Mouse (Mus musculus): ENCODE measurements around the gene Opn4.

Opn4 gene

DNA sequence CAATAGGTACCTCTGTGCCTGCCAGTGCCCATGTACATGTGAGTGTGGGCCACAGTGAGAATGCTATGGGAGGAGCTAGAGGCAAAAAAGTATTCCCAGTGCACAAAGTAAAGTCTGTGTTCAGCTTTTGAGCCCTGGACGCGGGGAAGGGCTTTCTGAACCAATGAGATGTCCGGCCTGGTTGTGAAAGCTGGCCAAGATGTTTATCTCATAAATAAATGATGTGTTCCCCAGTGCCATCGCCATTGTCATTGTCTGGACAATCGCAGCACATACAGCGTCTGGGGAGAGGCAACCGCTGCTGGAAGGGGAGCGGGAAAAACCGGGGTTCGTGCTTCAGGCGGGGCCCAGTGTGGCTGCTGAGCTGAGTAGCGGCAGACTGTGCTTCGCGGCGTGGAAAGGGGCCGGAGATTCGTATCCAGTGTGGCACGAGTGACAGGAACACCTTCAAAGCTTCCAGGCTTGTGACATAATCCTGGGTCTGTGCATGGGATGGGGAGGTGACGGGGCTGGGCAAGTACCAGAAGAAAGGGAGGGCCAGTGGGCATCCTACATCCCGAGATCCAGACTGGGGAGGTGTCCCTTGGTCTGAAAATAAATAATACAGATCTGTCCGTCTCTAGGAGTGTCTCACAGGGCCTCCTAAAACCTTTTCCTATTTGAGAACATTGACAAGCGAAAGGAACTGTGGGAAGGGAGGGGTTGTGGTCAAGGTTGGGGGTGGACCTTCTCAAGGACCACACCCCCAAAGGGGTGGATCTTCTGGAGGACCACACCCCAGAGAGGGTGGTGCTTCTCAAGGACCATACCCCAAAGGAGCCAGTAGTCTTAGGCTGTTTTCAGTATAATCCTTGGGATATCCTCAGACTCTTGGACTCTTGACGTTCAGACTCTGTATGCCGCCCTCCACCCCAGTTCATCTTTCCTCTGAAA lies 8.9 kb downstream of the Opn4 start:
- DNase-seq = no peak

DNA sequence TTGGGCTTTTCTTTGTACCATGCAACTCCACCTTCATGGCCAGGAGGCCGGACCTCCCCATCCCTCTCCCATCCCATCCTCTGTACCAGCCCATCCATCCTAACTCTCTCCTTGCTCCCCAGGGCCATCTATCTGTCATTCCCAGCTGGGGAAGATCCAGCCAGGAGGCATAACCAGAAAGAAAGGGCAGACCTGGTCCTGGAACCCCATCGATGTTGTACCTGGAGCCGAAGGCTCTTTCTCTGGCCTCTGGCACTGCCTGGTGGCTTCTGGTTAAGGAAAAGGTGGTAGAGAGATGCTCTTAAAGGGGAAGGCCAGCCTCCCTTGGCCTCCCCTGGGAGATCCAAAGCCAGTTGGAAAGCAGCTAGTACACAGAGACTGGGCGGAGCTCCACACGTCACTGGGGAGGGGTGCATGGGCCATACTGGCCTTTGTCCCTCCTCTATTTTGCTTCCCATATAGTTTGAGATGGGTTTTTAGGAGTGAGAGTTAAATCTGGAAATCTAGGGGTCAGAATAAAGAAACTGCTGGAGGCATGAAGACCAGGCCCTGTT lies 9.8 kb downstream of the Opn4 start:
- DNase-seq = no peak

DNA sequence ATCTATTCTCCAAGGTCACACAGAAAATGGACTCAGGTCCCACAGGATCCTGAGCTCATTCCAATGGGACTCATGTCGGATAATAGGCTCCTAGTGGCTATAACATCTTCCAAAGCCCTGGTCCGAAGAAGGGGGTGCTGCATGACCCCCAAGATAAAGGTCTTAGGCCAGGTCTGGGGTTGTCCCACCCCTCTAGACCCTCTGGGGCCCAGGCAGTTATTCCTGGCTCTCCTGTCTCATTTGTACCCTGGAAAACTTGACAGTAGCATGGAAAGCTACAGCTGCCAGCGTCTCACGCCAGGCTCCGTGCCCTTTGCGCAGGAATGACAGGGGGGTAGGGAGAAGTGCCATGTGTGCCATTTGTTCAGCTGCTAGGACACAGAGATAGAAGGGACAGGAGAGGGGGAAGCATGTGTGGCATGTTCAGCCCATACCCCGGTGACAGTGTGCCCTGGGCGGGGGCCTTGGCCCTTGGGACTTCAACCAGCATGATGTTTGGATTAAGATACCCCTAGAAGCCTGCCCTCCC lies 10.7 kb downstream of the Opn4 start:
- no peak for DNase-seq

DNA sequence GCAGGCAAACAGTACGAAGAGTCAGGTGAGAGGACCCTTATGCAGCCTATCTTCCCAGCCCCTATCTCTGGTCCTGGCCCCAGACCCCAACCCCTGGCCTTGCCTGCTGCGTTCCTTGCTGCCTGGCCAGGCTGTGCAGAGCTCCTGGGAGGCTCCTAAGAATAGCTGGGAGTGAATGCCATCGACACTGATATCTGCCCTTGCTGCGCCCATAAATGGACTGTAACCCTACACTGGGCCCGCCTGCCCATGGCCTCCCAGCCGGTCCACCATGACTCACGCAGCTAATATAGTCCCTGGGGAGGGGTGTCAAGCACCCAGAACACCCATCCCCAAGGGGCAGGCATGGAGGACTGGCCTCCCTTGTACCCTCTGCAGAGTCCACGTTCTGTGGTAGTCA lies 11.4 kb downstream of the Opn4 start, which contains the start of gene Ldb3:
Gene Ldb3 (minus strand): TSS at position 185 of the 400 bp plus-strand sequence.
- no peak for DNase-seq

DNA sequence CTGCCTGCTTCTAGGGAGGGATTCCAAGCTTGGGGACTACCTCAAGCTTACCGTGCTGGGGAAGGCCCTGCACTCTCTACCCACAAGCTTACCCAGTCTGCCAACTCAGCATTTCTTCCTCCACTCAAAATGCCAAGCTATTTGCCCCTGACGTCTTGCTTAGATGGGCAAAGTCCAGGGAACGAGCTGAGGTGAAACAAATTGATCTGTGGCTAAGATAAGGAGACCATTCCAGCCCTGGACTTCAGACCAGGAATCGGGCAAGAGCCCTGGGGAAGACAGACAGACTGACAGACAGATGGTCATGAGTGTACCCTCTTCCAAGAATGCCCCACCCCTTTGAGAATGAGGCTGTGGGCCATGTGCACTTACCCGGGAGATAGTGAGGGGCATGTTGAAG lies 11.9 kb downstream of the Opn4 start:
- no peak for DNase-seq

DNA sequence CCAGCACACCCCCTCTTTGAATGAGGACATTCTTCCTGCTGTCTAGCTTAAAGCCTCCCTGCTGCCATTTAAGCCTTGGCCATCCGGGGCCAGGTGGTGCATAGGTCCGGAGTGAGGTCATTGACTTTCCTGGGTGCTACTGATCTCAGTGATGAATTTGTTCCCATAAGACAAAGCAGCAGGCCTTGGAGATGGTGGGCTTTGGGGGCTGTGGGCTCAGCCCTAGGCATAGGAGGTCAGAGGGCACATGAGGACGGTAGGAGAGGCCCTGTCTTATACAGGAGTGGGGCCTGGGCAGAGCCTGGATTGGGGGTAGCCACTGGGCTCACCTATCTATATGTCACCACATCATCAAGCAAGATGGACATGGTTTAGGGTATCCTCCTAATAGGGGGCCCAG lies 13.1 kb downstream of the Opn4 start:
- DNase-seq = no peak

DNA sequence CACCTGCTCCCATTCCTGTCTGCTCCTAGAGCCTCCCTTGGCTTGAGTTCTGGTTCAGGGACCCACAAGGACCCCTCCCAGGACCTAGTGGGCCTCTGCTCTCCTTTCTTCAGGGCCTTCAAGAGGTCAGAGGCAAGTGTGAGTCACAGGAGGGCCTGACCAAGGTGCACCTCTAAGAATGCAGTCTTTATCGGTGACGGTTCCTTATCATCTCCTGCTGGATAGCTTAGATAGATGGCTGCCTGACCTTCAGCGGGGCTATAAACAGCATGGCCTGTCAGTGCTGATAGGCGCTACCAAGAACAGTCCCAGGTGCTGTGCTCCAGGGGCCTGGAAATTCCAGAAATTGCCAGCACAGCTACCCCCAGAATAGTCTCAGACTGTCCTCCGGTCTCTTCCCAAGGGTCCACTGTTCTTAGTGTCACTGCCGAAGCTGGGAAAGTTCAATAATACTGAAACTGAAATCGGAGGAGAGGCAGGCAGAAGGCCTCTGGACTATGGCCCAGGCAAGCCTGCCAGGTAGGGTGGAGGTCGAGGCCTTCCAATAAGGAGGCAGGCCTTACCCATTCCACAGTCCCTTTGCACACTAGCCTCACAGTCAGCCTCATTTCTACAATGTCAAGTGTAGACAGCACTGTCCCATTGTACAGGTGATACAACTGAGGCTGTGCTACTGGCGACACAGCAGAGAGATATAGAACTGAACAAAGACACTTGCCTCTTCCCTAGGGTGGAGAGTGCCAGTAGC lies 14.4 kb downstream of the Opn4 start:
- DNase-seq = no peak

DNA sequence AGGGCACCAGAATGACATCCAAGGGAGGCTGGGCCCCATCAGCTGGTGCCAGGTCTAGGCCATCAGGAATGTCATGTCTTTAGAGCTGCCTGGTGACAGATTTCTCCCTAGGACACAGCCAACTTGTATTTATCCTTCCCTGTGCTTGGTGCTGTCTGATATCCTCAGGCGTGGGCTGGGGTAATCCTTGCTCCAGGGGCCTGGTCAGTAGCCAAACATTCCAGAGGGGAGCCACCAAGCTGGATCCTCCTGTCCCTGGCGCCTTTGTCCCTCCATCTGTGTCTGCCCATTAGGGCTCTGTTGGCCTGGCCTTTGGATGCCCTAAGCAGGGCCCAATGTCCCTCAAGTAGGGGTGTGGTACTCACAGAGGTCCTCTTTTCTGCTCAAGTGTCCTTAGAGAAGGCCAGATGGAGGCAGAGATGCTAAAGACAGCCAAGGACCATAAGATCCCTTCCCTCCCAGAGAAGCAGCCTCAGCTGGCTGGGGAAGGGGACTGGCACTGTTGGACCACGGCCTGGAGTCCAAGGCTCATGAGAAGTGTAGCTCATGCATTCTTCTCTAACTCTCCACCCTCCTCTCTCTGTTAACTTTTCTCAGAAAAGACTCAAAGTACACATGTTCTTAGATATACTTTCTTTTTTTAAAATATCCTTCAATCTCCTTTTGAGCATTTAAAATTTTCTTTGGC lies 17.1 kb downstream of the Opn4 start:
- peak in 1 of 2 experiments; percentile 42 for DNase-seq

DNA sequence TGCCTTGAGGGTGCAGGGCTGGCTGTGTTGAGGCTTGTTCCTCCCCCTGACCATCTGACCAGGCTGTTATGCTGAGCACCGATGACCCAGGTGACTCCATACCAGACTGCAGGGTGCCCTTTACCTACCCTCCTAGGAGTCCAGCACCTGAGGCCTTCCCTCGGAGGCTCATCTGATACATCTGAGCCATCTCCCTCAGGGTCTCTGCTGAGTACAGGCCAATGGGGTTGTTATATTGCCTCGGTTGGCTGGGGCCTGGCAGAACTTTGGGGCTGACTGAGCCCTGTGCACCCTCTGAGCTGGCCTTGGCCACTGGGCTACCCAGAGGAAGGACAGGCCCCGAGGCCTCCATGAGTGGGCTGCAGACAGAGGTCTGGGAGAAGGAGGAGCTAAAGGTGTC lies 23.1 kb downstream of the Opn4 start:
- no peak for DNase-seq

DNA sequence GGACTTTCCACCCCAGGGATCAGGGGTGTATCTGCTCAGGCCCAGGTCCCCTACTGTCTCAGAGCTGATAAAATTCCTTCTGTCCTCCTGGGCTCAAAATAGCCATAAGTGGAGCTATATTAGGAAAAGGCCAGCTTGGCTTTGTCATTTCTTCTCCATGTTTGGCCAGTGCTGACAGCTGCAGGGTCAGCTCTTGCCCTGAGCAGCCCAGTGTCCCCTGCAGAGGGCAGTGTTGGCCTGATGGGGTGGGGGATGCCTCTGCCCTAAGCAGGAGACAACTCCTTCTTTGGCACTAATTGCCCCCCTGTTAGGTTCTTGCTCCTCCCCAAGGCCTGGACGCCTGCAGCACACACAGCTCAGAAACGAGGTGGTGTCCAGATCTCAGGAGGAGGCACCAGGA lies 25.9 kb downstream of the Opn4 start:
- DNase-seq = peak; percentile 47 to 51

DNA sequence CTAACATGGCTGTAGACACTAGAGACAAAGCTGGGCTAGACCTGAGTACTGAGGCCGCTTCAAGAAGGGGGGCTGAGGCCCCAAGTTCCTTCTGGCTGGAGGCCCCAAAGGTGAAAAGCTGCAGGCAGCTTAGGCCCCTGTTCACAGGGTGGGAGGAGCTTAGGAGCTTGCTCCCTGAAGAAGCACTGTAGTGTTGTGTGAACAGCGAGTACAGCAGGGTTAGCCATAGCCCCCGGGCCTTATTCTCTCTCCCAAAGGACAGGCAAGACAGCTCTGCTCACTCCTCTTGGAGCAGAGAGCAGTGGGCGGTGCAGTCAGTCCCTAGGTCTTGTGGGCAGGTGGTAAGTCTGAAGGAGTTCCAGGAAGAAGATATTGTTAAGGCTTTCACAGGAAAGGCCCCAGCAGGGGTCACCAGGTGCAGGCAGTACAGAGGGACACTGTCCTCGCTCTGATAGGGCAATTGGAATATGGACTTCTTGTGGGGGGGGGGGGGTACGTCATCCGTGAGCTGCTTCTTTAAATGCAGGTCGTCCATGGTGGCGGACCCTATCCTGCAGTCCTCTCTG lies 26.5 kb downstream of the Opn4 start:
- no peak for DNase-seq

DNA sequence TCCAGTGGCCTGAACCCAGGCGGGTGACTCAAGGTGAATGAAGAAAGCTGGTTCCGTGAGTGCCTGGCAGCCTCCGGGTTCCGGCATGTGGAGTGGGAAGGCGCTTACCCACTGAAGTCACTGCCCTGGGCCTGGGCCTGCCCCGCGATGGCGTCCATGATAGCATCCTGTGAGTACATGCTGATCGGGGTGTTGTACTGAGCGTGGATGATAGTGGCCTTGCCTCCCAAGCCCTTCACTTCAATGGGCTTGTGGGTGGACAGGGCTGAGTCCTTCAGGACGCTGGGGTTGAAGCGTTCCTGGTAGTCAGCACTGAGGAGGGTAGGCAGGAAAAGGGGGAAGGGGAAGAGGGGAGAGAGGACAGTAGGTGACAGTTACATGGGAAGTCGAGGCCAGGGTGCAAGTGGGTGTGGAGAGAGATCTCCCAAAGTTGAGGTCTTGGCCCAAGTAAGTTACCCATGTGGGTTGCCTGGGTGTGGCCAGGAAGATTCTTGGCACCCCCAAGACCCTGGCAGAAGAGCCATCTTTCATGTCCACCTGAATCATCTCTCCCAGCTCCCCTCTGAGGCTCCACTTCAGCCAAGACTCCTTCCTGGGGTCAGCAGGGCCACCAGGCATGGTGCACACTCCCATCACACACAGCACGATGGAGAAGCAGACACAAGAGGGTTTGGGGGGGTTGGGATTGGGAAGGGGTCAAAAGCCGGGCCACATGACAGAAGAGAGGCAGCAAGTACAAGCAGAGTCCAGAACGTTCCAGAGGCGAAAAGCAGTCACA lies 28.1 kb downstream of the Opn4 start:
- no peak for DNase-seq

DNA sequence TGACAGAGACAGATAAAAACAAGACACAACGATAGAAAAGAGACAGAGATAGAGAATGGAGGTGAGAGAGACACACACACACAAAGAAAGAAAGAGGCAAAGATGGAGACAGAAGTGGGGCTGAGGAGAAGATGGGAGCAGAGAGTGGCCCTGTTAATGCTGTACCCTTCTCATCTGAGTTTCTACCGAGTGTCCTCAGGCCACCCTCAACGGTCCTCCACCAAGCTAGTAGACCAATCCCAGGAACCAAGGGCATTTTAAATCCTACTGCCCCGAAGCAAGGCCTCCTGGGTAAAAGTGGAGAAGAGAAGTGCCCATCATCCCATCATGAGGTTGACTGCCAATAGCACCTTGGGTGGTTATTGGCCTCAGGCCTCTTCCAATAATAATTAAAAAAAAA lies 29.0 kb downstream of the Opn4 start:
- no peak for DNase-seq

DNA sequence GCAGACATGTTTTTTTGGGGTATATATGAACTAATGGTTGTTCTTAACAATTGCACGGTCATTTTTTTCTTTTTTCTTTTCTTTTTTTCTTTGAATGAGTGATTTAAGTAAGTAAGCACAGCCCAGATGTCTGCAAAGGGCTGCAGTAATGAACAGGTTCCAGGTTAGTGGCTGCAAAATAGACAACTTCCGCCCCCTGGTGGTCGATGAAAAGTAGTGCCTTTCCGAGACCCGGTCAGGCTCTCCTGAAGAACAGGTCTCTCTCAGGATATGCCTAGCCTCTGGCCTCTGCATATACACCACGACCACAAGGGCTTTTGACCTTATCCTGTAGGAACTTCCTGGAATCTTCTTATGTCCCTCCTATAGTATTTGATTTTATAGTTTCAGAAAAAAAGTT lies 29.6 kb downstream of the Opn4 start:
- peak; percentile 92 to 94 for DNase-seq

DNA sequence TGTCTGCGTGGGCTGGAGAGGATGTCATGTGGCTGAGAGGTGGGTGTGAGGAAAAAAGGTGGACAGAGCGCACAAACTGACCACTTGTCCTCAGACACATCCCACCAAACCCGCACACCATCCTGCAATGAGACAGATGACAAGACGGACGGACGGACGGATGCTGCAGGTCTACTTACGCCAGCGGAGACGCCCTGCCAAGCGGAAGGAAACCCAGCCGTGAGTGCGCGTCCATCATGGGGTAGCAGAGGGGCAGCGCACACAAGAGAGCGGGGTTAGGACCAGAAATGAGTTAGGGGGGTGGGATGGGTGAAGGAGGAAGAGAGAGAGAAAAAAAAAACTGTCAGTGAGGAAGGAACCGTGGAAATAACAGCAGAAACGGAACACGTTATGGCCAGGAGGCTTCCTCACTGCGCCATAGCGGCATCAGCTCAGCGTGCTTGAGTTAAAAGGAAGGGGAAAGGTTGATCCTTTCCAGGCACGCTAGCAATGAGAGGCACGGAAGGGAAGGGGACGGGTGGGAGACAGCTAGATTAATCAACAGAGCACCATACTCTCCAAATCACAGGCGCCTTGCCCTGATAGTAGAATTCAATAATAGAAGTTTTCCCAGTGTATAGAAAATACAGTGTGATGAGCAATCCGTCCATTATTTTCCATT lies 30.3 kb downstream of the Opn4 start:
- DNase-seq = no peak

DNA sequence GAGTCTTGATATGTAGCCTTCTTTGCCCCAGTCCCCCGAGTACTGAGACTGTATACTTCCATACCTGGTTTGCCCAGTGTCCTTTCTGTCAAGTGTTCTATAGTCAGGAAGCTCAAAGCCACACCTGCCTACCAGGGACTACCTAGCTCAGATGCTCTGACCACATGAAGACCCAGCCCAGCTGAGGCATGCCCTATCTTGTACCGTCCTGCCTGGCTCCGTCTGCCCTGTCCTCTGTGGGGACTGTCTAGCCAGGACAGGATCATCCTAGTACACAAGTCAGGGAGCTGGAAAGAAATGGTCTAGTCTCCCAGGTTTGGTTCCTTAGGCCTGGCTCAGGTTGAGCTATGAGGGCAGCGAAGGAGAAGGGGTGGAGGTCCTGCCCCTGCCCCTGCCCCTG lies 31.3 kb downstream of the Opn4 start:
- no peak for DNase-seq

DNA sequence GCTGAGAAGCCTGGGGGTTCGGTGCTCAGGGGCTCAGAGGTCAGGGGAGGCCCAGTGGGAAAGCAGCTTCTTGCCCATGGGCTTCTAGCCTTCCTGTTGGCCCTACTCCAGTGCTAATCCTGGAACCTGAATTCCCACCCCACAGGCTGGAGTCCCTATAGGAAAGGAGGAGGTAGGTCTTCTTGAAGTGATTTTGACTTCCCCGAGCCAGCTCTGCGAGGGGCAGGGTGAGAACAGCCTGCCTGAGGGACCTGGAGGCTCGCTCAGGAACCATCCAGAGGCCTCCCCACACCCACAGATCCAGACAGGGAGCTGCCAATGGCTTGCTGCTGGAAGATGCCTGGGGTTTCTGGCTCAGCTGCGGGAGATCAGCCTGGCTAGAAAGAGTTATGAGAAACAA lies 32.2 kb downstream of the Opn4 start:
- no peak for DNase-seq

DNA sequence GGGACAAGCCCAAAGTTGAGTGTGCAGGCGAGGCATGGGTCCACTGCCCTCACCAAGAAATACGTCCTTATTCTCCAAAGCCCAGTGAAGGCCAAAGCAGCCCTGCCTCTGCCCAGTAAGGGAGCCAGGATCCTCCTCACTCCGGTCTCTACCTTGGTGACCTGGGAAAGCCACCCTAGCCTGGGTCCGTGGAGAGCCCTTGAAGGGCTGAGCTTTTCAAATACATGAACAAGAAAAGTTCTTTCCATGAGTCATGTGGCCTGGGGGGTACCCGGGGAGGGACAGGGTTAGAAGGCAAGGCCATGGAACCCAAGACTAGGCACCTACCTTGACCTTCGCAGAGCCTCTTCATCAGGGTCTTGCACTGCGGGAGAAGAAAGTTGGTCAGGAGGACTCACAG lies 33.4 kb downstream of the Opn4 start:
- no peak for DNase-seq

DNA sequence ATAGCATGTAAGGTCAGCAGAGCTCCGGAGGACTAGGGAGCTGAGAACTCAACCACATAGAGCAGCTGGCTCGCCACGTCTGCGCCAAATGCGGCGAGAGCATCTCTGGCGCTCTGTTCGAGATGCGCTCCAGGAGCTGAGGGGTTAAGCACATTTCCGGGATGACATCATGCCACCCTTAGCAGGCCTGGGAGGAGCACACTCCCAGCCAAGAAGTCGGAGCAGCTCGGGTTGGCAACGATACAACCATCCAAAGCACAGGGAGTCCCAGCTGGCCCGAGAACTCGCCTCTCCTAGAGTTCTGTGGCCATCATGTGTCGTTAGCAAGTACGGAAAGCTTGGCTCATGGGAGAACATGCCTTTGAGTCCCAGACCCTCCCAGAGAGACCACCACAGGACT lies 34.2 kb downstream of the Opn4 start:
- peak; percentile 71 to 75 for DNase-seq

DNA sequence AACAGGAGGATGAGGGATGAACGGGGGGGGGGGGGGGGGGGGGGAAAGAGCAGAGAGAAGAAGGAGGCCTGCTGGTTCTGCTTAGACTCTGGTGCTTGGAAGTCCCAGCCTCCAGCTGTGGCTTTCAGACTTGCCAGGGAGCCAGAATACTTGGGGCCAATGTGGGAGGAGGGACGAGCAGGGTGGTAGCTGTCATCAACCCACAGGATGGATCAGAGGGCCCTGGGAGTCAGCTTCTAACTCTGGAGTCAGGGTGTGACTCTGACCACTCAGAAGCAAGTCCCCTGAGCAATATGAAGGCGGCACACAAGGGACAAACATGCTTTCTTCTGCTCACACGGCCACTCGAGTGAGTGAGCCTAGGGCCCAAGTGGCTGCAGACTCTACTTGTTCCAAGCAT lies 35.3 kb downstream of the Opn4 start:
- DNase-seq = no peak

DNA sequence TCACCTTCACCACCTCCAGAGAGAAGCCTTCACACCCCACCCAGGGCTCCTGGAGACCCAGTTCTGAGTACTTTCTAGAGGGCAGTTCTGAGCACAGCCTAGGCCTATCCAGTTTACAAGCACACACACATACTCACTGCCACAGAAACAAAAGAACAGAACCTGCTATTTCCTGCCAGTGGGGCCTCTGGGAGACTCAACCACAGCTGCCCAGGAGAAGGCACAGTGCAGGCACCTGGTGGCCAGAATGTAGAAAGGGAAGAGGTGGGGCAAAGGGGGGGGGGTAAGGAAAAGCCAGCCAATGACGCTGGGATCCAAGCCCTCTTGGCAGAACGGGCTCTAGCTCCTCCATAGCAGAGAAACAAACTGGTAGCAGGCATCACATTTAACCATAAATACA lies 37.5 kb downstream of the Opn4 start:
- DNase-seq = no peak
